Mouse (Mus musculus) Patski (cell line): ENCODE data around the gene Med9. TPM values are rescaled to one million over a fixed set of nuclear protein-coding genes. Genes with fewer than 3 reads are reported as not detected.
"Not testable (repeated sequence)": the region's sequence is repeated elsewhere in the genome, so short reads cannot be mapped to it uniquely, and the experiment has no call there.

Experiments used
- ATAC-seq: fragments of 100-300 bp; one replicate; pipeline ENCODE4 v1.8.0; 2021
- CTCF ChIA-PET: fragments of 350-600 bp; sonication (Branson Sonifier 250); formaldehyde crosslinking; loops from one replicate; lab custom pipeline; 2022; ENCODE audit warnings: inconsistent platforms; lab: Charles Lee
- POLR2A ChIA-PET: fragments of 350-600 bp; sonication (Branson Sonifier 250); formaldehyde crosslinking; loops from one replicate; lab custom pipeline; 2022; ENCODE audit warnings: antibody characterized with exemption, inconsistent platforms; lab: Charles Lee
- DNase-seq: peaks from one replicate; pipeline ENCODE4 v3.0.0-alpha.2; 2011; ENCODE audit warnings: low read depth, low spot score
- H3K27me3 ChIP-seq: fragments of 371-371 bp; one replicate; pipeline ENCODE4 v1.5.1; 2021
- CTCF ChIP-seq: fragments of 100-300 bp; IDR thresholded peaks from one replicate; pipeline ENCODE4 v1.5.1; 2021
- in situ Hi-C: fragments of 300-500 bp; cut with MboI; formaldehyde crosslinking; loops from 3 replicates; pipeline ENCODE4 v1.11.1; 2018; ENCODE audit warnings: low pct_unique_long_range_greater_than_20kb, mixed read lengths
- polyA plus RNA-seq: library from polyadenylated mRNA; unstranded; gene quantifications from one replicate; pipeline ENCODE4 v1.2.3, GENCODE M21; 2021

Med9 gene
- polyA plus RNA-seq, 1 experiment from 2014 or later: 30.4 TPM

- in situ Hi-C loops: no loop called here
- CTCF ChIA-PET: no interaction called here
- H3K27me3 ChIP-seq: no peaks in the 10 kb centered on the region
- POLR2A ChIA-PET: no interaction called here
- no peak for TF ChIP-seq CTCF
- DNase-seq (no peak), ATAC-seq (no peak)
Measured at GRCm38 (mm10) chr11:59919401-59919800, 28.6 kb upstream of the Med9 start.

- TF ChIP-seq CTCF: no peak
- no peak for ATAC-seq
- ChIA-PET POLR2A (no interaction called here), CTCF (no interaction called here)
- in situ Hi-C loops: no loop called here
- DNase-seq: no peak
- H3K27me3 ChIP-seq: no peaks in the 10 kb centered on the region
Measured at GRCm38 (mm10) chr11:59920331-59920730, 27.7 kb upstream of the Med9 start.

GRCm38 (mm10) chr11:59921265-59921664 is 26.7 kb upstream of the Med9 start:
- ChIA-PET CTCF (interaction anchor here (1.3 kb wide), 1 partner anchor 14 kb away, joined by 3 read pairs; no protein-coding TSS in a partner anchor), POLR2A (no interaction called here)
- no peak for TF ChIP-seq CTCF
- in situ Hi-C loops: no loop called here
- DNase-seq (no peak), ATAC-seq (no peak)
- no peaks in the 10 kb centered on the region for H3K27me3 ChIP-seq

GRCm38 (mm10) chr11:59930031-59930430 is 18.0 kb upstream of the Med9 start:
- ChIA-PET POLR2A (no interaction called here), CTCF (no interaction called here)
- DNase-seq: no peak
- ATAC-seq: no peak
- peaks cover 21% of the 10 kb centered on the region for H3K27me3 ChIP-seq
- no peak for TF ChIP-seq CTCF
- in situ Hi-C loops: no loop called here

- CTCF ChIA-PET: interaction anchor here (0.7 to 1.5 kb wide), 2 partner anchors 19 to 364 kb away, joined by 3 read pairs; no protein-coding TSS in a partner anchor
- POLR2A ChIA-PET: interaction anchor here (0.6 kb wide), 1 partner anchor 44 kb away, joined by 4 read pairs; no protein-coding TSS in a partner anchor
- no peak for ATAC-seq
- no peak for TF ChIP-seq CTCF
- H3K27me3 ChIP-seq: peaks cover 21% of the 10 kb centered on the region
- no peak for DNase-seq
- in situ Hi-C loops: no loop called here
Measured at GRCm38 (mm10) chr11:59932560-59933337, 15.3 kb upstream of the Med9 start.

GRCm38 (mm10) chr11:59933943-59934342 is 14.1 kb upstream of the Med9 start:
- no peak for TF ChIP-seq CTCF
- ChIA-PET POLR2A (interaction anchor here (0.7 to 1.1 kb wide), 2 partner anchors 70 to 129 kb away, joined by 3 to 4 read pairs; no protein-coding TSS in a partner anchor), CTCF (interaction anchor here (0.5 kb wide), 1 partner anchor 9 kb away, joined by 3 read pairs; no protein-coding TSS in a partner anchor)
- no peak for ATAC-seq
- in situ Hi-C loops: no loop called here
- H3K27me3 ChIP-seq: peaks cover 21% of the 10 kb centered on the region
- DNase-seq: no peak

- no peak for ATAC-seq
- ChIA-PET POLR2A (no interaction called here), CTCF (no interaction called here)
- in situ Hi-C loops: no loop called here
- no peak for TF ChIP-seq CTCF
- peaks cover 10% of the 10 kb centered on the region for H3K27me3 ChIP-seq
- DNase-seq: no peak
Measured at GRCm38 (mm10) chr11:59937023-59937422, 11.0 kb upstream of the Med9 start.

- DNase-seq: no peak
- TF ChIP-seq CTCF: no peak
- no peak for ATAC-seq
- H3K27me3 ChIP-seq: peaks cover 5% of the 10 kb centered on the region
- CTCF ChIA-PET: no interaction called here
- POLR2A ChIA-PET: no interaction called here
- in situ Hi-C loops: no loop called here
Measured at GRCm38 (mm10) chr11:59937615-59938014, 10.4 kb upstream of the Med9 start.

- DNase-seq (no peak), ATAC-seq (no peak)
- no peak for TF ChIP-seq CTCF
- no peaks in the 10 kb centered on the region for H3K27me3 ChIP-seq
- POLR2A ChIA-PET: no interaction called here
- CTCF ChIA-PET: no interaction called here
- in situ Hi-C loops: no loop called here
Measured at GRCm38 (mm10) chr11:59939821-59940220, 8.2 kb upstream of the Med9 start.

- H3K27me3 ChIP-seq: no peaks in the 10 kb centered on the region
- POLR2A ChIA-PET: no interaction called here
- ATAC-seq (no peak), DNase-seq (no peak)
- no peak for TF ChIP-seq CTCF
- in situ Hi-C loops: no loop called here
- CTCF ChIA-PET: no interaction called here
Measured at GRCm38 (mm10) chr11:59940645-59941044, 7.4 kb upstream of the Med9 start.

GRCm38 (mm10) chr11:59941391-59941790 is 6.6 kb upstream of the Med9 start:
- DNase-seq (no peak), ATAC-seq (no peak)
- ChIA-PET POLR2A (interaction anchor here (0.6 kb wide), 1 partner anchor 42 kb away, joined by 3 read pairs; no protein-coding TSS in a partner anchor), CTCF (no interaction called here)
- no peak for TF ChIP-seq CTCF
- no peaks in the 10 kb centered on the region for H3K27me3 ChIP-seq
- in situ Hi-C loops: no loop called here

- ATAC-seq, CTCF ChIA-PET: not testable (repeated sequence)
Measured at GRCm38 (mm10) chr11:59944855-59945254, 3.2 kb upstream of the Med9 start.

More at GRCm38 (mm10) chr11:59944855-59945254, 3.2 kb upstream of the Med9 start:
- in situ Hi-C loops, POLR2A ChIA-PET, H3K27me3 ChIP-seq, DNase-seq: not testable (repeated sequence)
